Mouse (Mus musculus) layer of hippocampus, postnatal 25 days (tissue): ENCODE data around the gene Plekhm1. TPM values are rescaled to one million over a fixed set of nuclear protein-coding genes. Genes with fewer than 3 reads are reported as not detected.
A peak's percentile ranks its signal among the peaks of the same experiment; 100 is the strongest.

Experiments used
- DNase-seq, 2 experiments: peaks; one replicate each; pipeline ENCODE4 v3.0.0; 2022; ENCODE audit warnings: mixed read lengths in 2 of 2, low spot score in 1 of 2; ENCODE audit errors: extremely low spot score in 1 of 2
- total RNA-seq, 2 experiments: library from RNA; stranded (reverse); gene quantifications; 2 replicates each; pipeline ENCODE4 v1.2.3; 2021

The Plekhm1 gene
- total RNA-seq, 2 experiments from 2014 or later: 16.4 to 17.6 TPM

DNA sequence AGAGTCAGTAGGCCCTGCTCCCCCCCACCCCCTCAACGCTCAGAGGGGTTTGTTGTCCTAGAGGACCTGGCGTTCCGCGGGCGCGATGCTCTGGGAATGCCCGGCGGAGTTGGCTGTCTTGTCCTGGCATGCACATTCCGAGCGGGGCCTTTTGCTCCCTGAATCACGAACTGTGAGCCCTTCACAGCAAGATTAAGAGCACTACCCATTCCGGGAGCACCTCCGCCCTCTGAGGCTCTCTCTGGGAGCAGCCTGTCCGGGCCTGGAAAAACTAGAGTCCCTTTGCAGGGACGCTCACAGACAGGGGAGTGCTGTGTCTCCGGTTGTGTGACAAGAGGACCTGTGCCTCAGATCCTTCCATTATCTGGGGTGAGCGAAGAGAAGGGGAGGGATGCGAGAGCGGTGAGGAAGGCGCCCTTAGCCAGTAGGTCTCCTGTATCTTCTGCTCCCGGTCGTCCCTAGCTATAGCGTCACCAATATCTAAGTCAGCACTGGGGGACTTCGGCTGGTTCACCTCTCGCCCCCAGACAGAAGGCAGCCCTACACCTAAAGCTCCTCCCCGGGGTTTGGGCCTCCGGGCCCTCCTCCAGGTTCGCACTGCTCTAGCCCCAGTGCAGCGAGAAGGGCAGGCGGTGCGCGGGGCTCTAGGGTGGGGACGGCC, 49.8 kb downstream of the Plekhm1 start:
- no peak for DNase-seq

DNA sequence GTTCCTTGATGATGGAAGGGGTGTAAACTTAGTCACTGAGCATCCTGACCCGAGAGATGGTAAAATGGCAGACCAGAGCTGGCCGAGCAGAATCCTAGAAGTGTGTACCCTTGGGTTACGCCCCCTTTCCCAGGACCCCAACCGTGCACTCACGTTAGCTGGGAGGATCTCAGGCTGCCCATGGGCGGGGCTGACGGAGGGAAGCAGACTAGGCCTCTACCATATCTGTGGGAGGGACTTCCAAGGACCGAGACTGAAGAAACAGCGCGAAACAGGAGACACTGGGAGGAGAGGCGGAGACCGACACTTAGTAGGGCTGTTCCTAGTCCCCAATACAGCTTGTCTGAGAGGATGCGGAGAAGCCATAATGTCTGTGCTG, 50.4 kb downstream of the Plekhm1 start:
- no peak for DNase-seq

DNA sequence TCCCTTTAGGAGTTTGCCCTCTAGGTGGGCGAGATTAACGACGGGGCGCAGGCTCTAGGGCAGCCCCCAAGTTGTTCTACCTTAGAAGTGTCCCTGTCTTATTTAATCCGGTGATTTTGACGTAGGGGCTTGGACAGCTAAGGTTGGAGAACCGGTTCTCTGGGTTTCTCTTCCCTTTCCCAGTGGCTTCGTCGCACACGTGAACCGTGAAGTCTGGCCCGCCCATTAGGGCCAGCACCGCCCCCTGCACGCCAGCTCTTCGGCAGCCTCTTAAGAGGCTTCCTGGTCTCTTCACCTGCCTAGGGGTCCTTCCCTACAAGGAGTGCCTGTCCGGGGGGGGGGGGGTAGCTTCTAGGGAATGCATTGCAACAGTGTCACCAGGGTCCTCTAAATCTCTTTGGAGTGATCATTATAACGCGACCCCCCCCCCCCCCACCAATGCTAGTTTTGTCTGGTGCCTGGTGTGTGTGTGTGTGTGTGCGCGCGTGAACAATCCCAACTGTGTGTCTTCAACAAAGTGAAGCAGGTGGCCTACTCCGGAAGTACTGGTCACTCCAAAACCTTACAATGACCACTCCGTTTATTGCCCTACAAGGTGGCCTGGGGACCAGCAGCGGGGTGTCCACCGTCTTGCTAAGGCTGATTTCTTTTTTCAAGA, 51.0 kb downstream of the Plekhm1 start:
- no peak for DNase-seq

DNA sequence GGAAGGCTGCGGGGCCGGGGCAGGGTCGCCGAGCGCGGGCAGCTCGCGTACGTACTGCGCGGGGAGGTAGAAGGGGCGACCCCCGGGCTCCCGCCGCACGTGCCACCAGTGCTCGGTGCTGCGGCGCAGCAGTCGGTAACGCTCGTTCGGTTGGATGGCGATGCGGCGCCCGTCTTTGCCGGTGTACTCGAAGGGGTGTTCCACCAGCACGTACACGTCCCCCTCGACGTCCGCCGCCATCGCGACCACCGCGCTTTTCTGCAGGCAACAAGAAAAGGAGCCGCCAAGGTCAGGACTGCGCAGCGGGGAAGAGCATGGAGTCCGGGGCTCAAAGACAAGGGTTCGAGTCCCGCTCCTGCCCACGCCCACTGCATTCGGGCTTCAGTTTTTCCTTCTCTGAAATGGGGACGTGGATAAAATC, 51.8 kb downstream of the Plekhm1 start:
- DNase-seq: no peak

DNA sequence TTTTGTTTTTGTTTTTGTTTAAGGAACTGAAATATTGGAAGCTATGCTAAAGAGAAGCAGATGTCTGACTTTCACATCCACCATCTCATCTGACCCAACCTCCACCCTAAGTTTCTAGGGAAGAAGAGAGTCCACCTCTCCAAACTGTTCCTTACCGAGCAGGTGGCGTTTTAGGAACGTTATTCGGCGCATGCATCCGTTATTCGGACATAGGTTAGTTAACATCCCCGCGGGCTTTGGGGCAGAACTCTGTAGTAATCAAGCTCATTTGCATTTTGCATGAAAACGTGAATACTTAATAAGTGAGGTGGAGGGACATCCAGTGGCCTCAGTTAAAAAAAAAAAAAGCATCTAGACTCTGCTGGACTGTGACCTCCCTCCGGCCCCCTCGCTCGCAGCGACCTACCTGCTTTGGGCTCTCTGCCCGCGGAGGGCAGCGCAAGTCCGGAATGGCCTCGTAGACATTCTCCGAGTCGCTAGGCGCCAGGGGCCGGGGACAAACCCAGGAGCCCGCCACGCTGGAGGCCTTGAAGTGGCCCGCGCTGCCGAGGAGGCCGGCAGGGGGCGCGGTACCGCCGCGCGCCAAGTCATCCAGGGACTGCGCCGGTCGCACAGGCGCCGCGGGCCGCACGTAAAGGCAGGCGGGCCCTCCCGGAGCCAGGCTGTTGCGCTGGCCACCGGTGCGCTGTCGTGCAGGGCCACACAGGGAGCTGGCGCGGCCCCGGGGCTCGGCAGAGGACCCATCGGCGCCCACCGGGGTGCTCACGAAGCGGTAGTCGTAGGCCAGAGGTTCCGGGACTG, 52.4 kb downstream of the Plekhm1 start:
- peak; percentile 73 to 82 for DNase-seq

DNA sequence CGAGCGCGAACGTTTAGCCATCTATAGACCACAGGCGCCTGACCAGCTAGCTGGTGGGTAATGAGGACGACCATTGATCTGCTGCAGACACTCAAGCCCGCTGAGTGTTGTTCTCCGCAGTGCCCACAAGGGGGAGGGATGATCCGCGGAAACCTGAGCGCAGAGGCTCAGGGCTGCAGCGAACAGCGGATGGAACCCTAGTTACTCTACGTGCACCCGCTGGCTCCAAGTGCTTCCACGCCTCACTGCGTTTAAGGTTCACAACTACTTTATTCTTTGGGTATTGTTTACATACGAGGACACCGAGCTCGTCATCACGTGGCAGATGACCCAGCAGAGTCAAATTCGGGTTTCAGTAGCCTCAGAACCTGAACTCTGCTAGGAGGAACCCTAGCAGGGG, 53.4 kb downstream of the Plekhm1 start:
- DNase-seq: peak; percentile 44 to 60

DNA sequence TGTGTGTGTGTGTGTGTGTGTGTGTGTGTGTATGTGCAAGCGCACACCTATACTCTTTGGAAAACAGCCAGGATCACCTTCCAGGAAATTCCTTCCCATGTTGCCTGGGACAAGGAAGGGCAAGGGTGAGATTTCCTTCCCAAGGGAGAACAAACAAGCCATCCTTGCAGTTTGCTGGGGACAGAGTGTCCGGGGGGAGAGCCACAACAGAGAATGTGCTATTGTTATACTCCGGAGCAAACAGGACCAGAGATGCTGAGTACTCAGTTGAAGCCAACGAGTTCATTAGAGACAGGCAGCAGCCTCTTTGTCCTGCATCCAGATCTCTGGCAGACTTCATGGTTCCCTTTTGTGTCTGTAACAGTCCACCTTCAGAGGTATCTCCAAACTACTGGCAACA, 54.2 kb downstream of the Plekhm1 start:
- DNase-seq: no peak

DNA sequence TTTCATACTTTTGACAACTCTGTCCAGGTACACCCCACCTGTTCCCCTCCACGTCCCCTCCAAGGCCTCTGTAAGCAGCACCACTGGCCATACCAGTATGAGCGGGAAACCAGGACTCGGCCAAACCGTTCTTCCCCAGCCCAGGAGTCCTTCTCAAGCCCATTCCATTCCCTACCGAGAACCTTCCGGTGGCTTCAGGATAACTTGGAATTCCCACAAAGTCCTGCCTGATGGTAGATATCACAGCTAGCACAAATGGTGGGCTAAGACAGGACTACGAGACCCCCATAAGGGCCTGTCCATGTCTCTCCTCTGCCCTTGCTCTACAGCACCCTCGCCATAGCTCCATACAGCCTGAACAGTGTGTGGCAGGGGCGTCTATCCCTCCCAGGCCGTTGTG, 54.8 kb downstream of the Plekhm1 start:
- DNase-seq: no peak

DNA sequence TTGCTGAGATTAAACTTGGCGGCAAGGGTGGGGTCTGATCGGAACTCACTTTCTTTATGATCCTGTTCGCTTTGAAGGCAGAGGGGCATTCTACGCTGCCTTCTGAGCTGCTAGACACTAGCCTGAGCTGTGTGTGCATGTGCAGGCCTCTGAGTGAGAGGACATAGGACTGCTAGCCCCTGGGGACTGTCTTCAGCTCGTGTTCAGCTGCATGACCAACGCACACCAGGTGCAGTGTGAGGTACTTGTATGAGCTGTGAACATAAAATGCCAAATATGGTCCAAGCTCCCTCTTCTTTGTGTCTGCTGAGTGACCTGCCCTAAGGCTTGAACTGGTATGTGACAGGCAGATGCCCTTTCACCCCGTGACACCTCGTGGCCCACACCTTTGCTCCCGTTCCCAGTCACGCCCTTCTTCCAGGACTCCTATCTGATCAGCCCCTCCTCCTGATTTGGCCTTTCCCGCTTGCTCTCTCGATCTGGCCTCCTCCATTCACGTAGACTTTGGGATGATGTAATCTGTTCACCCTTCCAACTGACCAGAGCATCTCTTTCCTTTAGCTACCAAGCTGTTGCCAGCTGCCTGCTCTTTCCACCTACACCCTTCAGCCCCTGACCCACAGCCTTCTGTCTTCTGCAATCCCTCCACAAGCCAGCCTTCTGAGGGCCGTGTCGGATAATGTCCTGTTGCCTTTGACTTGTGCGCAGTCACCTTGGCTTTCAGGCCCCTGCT, 55.4 kb downstream of the Plekhm1 start:
- no peak for DNase-seq

DNA sequence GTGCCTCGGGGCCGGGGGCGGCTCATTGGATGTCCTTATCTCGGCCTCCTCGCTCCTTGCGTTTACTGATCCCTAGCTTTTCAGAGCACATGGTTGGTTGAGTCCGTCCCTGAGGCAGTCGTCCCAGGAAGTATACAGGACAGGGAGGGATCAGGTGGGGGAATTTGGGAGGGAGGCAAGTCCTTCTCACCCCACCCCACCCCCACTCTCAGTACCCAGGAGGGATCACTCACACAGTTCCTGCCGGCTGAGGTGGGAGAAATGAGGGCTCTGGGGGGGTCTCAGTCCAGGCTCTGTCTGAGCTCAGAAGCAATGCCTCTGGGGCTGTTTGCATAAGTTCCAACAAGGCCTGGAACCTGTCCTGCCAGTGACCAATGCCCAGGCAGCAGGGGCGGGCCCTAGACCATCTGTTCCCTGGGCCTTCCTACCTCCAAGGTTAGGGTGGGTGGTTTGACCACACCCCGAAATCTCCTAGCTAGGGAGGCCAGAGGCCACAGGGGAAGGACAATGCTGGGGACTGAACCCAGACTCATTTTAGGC, 56.4 kb downstream of the Plekhm1 start:
- no peak for DNase-seq

DNA sequence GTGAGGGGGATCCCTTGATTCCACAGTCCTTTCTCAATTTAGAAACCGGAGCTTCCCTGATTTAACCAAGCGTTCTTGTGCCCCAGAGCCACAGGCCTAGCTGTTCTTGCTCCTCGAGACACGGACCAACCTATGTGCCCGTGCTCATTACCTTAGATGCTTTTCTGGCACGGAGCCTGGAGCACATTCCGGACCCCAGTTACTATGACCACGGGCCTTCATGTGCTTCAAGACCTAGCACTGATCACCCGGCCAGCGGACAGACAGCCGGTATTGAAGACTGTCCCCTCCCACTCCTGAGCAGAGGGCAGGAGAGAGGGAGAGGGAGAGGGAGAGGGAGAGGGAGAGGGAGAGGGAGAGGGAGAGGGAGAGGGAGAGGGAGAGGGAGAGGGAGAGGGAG, 57.2 kb downstream of the Plekhm1 start:
- DNase-seq: no peak

DNA sequence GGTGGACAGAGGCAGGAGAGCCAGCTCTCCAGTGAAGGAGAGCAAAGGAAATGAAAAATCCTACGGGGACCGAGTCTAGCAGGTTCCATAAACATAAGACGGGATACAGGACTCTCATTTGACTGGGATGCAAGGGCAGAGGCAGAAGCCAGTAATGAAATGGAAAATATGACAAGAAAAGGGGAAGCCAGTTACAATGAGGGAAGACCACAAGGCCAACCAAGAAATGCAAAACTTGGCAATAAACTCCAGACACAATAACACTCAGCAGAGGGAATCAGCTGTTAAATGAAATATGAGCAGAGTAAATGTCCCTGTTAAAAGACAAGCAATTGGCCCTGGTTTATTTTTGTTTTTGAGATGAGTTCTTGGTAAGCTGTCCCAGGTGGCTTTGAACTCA, 58.5 kb downstream of the Plekhm1 start:
- DNase-seq: no peak

DNA sequence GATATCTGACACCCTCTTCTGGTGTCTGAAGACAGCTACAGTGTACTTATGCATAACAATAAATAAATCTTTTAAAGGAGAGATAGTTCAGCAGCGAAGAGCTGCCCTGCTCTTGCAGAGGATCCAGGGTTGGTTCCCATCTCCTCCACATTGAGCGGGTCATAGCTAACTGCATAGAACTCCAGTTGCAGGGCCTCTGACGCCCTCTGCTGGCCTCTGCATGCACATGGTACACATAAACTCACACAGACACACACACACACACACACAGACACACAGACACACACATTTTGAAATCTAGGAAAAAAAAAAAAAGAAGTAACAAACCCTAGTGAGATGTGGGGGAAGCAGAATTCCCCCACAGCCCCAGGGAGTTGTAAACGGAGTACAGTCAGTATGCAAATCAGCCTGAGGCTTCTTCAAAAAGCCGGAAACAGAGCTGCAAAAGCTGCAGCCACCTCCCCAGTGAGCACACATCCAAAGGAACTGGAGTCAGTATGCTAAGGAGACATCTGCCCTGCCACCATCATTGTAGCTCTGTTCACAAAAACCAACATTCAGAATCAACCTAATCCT, 60.2 kb downstream of the Plekhm1 start:
- no peak for DNase-seq

DNA sequence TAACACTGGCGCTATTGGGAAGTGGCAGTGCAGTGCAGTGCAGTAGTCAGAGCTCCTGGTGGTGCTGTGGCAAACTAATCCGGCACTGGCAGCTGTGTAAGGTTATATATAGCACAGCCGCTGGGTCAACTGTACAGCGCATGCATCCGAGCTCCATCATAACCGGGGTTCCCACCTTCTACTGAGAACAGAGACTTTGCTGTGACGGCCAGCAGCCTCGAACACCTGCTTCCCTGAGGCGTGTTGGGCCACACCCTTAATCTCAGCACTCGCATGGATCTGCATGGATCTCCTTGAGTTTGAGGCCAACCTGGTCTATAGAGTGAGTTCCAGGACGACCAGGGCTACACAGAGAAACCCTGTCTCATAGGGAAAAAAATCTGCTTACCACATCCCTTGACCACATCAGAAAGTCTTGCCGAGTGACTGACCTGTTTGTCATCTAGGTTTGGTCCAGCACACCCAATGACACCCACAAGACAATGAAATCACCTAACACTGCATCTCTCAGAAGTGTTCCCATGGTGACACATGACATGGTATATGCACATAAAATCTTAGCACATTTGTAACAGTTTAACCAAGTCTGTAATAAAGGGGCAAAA, 61.7 kb downstream of the Plekhm1 start:
- no peak for DNase-seq

DNA sequence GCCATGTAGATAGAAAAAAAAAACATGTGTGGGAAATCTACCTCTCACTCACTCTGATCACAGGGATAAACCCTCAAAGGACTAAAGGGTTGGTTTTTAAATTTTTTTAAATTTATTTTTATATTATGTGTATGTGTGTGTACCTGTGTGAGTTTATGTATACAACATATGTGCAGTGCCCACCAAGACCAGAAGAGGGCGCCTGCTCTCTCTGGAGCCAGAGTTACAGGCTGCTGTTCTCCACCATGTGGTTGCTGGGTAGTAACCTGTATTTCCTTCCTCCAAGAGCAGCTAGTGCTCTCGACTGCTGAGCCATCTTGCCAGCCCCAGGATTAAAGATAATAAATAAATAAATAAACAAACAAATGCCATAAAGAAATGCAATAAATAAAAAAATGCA, 62.8 kb downstream of the Plekhm1 start:
- no peak for DNase-seq

DNA sequence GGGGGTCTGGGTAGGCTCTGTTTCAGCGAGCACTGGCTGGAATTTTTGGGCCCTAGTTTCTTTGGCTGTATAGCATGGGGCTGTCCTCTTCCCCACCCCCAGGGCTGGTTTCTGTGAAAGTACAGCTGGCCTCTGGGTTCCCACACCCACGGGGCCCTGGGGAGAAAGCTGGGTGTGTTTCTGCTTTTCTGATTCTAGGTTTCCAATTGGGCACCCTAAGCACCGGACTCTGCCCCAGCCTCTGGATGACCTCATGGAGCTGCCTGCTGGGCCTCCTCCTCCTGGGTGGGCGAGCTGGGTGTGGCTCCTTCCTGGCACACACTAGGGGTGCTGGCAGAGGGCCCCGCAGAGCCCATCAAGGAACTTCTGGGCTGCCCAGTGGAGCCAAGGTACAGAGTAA, 65.8 kb downstream of the Plekhm1 start:
- no peak for DNase-seq

DNA sequence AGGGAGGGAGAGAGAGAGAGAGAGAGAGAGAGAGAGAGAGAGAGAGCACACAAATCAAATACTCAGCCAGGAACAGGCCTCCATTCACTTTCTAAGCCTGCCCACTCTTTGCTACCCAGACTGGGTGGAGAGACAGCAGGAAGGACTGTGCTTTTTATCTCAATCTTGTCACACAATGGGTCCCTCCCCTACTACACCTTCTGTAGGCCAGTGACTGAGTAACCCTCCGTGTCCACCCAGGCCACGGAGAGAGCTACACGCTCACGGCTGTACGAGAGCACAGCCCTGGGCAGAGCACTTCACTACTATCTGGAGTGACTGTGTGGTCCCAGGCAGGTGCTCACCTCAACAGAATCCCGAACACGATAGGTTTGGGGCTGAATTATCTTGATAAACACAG, 66.3 kb downstream of the Plekhm1 start:
- no peak for DNase-seq

DNA sequence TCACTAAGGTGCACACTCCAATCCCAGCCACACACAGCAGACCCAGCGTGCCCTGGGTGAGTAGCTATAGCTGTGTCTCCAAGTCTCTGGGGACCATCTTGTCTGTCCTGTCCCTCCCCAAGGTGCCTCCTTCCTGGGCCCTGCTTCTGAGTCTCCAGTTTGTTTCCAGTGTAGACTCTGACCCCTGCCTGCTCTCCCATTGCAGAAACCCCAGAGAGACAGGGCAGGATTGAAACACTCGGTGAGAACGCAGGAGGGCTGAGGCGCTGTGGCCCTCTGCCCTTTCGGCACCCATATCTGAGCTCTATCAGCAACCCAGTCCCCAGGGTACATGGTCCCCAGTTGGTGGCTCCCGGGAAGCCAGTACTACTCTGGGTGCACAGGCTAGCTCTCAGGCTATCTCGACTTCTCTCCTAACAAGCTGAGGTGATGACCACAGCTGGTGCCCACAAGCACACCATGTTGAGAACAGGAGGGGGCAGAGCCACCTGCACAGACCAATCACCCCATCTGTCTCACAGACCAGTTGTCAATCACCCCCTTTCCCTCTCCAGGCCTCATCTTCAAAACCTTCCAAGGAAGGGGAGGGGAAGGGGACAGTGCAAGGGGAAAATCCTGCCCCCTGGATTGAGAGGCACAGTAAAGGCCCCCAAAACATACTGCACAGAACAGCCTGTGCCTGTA, 66.9 kb downstream of the Plekhm1 start:
- no peak for DNase-seq
